Mouse (Mus musculus): ENCODE results near the gene Ano6.

DNA sequence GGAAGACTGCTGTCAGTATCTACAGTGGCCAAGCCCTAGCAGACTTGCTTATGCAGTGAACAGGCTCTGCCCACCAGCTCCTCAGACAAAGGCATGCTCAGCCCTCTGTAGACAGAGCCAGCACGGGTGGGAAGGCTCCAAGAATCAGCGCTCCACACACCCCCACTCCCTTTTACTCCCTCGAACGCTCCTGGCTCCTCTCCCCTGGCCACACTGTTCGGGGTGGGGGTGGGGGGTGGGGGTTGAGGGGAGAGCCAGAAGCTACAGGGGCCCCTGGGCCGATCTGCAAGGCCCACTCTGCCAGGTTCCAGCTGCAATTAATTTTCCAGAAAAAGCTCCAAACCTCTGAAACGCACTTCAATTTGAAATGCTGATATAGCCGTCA, 221.7 kb downstream of the Ano6 start:
- no peak for TF ChIP-seq POLR2A (IDR thresholded peaks at IDR 0.05; ENCODE audit: borderline replicate concordance, extremely low read depth, low read depth, low read length)
- no peak for TF ChIP-seq CTCF (IDR thresholded peaks at IDR 0.05; ENCODE audit: insufficient read depth, low read length)
